Mouse (Mus musculus) bone marrow, adult 2 months (tissue): ENCODE data around the gene Sla2.

ENCODE experiments used
- CTCF ChIP-seq: fragments of 200-500 bp; IDR thresholded peaks from 2 replicates; pipeline ENCODE4 v1.5.1; 2011; ENCODE audit warnings: low read length, control low read depth; ENCODE audit not compliant: control insufficient read depth, insufficient read depth
- POLR2A ChIP-seq: fragments of 200-500 bp; IDR thresholded peaks from 2 replicates; pipeline ENCODE4 v1.6.1; 2011; ENCODE audit warnings: low read depth, mild to moderate bottlenecking, control low read depth, low read length, borderline replicate concordance; ENCODE audit not compliant: control insufficient read depth

DNA sequence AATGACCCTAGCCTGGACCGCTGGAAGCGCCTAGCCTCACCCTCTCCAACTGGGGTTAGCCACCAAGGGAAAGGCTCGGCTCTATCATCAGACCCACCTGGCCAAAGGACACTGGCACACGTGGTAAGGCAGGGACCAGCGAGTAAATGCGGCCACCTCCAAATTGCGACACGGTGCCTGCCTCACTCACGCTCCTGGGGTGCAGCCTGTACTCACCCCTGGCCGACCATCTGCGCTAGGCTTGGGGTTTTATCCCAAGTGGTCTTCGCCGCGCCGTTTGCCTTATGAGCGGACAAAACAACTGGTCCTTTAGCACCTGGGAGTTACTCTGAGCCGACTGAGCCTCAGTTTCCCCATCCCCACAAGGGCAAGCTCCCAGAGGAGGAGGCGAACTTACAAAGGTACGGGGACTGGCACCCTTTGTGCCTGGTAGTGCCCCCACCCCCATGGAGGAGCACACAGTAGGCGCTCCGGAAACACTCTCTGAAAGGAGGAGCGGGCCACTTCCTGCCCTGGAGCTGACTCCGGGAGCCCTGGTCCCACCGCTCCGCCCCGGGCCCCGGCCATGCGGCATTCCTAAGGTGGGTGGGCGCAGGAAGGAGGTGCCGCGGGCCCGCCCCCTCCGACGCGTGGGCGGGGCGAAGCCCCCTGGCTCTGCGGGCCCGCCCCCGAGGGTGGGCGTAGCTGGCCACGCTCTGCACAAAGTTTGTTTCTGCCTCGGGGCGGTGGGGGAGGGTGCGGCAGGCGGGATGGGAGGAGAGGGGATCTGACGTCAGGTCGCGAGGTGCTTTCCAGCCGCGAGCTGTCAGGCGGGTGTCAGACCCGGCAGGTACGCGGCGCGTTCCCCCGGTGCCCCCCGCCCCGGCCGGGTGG is 47.4 kb downstream of the Sla2 start, which contains the start of gene Tgif2:
- TF ChIP-seq POLR2A = no peak
- no peak for TF ChIP-seq CTCF
